Mouse (Mus musculus): ENCODE results near the gene Arntl2.

- TF ChIP-seq USF1 (IDR thresholded peaks at IDR 0.05; ENCODE audit: low read depth, low read length), result no peak
- no peak for TF ChIP-seq CTCF (conservative IDR thresholded peaks at IDR 0.05 in 1 of 2, IDR thresholded peaks at IDR 0.05 in 1 of 2; ENCODE audit: low read depth in 2 of 2, low read length in 2 of 2)
These were observed 17.2 kb downstream of the Arntl2 start for GRCm38 (mm10) chr6:146813007-146813406.

Measured in CH12.LX (cell line).